Mouse (Mus musculus): ENCODE measurements around the gene Lag3. TPM values are rescaled to one million over a fixed set of nuclear protein-coding genes. Genes with fewer than 3 reads are reported as not detected.

The Lag3 gene
- 5.7 and 9.5 TPM in 2 replicates for polyA plus RNA-seq (2012)

DNA sequence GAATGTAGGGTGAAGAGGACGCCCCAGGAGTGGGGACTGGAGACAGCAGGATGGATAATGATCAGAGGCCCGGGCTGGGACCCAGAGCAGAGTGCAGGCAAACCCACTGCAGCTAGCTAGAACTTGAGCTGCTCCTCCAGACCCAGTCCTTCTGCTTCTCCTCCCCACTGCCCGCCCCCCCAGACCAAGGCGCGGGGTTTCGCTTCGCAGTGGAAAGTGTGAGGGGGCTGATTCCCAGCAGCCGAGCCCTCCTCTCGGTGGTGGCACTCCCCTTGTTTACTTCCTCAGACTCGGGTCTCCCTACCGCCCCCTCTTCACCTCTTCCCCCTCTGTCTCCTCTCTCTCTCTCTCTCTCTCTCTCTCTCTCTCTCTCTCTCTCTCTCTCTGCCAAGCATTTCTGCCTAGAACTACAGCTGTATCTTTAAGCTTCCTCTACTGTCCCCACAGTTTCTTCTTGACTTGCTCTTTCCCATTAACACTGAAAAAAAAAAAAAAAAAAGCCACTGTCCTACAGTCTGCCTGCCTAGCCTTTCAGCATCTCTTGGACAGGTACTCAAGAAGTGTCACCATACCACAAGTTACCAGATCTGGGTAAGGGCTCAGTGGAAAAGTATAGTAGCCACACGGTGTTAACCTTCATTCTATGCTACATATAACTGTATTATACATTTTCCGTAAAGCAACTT, at the start of gene Lag3:
TSS of gene Lag3 (minus strand) at position 173 of the 686 bp plus-strand sequence.

DNA sequence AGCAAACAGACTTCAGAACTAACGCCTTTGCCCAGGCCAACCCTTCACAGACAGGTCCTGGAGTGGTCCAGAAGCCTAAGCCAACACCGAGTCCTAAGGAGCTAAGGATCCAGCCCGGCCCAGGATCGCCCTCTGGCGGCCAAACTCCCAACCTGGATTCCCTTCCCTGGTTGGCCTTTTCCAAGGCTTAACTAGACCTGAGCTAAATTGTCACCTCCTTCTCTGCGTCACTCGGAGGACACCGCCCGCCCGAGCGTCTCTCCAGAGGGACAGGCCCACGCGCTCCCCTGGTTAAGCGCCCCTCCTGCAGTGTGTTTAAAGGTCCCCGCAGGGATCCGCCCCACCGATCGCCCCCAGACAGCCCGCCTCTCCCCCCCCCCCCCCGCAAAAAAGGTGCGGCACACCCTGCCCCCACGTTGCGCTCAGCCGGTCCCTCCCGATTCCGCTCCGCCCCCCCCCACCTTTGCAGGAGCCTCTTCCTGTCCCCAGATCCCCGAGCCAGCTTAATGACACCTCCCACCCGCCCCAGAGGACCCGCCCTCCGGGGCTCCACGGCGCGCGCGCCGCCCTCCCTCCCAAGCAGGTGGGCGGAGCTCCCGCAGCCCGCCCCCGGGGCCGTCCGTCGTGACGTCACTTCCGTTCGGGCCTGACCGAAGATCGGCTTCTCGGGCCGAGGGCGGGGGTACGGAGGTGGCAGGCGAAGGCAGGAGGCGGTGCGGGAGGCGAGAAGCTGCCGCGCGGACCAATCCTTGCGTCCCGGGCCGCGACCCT, 19.4 kb upstream of the Lag3 start, which contains the start of gene Mlf2:
TSS of gene Mlf2 (plus strand) at position 633 of the 771 bp plus-strand sequence.

DNA sequence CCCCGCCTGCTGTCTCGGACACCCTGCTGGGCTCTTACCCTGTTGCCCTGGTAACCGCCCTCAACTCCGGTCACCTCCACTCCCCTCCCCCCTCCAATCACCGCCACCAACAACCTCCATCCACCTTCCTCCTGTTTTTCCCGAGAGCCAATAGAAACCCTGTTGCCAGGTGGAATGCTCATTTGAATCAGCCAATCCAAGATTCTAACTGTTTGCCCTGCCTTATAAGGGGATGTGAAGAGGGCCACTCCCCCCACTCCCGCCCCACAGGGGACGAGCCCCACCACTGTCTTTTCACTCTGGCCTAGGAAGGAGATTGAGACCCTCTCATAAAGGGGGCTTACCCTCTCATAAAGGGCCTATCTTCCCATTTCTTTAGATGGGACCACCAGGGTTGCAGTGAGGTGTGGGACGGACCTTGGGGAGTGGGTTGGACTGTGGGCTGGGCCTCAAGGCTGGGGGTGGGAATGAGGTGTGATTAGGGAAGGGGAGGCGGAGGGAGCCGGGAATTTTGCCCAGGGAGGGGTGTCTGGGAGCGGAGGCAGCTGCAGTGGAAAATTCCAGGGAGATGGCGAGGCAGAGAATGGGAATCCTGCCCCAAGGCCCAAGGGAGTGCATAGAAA, 8.3 kb upstream of the Lag3 start, which contains the start of gene Ptms:
TSS of gene Ptms (minus strand) at position 409 of the 623 bp plus-strand sequence.

DNA sequence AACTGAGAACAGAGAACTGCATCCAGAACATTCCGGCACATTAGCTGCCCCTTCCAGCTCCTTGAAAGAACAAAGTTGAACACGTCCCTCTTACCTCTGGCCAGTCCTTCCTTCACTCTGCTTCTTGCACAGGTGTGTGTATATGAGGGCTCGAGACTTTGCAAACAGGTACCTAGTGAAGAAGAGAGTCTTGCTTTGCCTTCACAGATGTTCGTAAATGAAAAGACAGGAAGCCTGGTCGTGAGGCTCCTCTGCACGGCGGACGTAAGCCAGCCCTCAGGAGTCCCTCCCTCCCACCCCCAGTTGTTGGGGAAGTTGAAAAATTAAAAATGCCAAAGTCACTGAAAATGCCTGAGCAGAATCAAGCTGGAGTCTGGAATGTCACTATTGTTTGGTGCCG, 23.5 kb downstream of the Lag3 start, which contains the start of gene Cd4:
TSS of gene Cd4 (minus strand) at position 236 of the 400 bp plus-strand sequence.

DNA sequence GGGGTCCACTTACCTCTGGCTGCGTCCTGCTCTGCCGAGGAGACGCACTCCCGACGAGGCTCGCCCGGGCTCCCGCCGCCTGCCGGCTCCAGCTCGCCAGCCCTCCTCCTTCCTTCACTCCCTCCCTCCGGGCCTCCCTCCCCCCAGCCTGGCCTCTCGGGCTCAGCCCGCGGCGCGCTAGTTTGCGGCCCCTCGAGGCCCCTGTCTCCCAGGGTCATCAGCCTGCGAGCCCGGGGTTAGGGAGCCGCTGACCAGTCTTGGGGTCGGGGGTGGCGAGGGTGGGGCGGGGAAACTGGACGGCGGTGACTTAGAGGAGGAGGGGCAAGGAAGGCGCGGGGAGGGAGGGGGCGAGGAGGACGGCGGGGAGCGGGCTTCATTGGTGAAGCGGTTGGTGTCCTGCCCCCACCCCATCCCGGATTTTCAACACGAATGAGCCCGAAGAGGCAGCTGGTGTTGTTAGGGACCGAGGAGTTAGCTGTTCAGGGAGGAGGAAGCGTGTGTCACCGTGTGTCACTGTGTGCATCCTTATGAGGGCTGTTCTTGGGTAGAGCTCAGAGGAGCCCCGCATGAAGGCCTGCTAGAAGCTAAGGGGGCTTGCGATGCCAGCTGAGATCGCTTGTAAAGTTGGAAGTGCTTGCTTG, 47.7 kb downstream of the Lag3 start, which contains the start of gene Gpr162:
TSS of gene Gpr162 (minus strand) at position 326 of the 641 bp plus-strand sequence.

DNA sequence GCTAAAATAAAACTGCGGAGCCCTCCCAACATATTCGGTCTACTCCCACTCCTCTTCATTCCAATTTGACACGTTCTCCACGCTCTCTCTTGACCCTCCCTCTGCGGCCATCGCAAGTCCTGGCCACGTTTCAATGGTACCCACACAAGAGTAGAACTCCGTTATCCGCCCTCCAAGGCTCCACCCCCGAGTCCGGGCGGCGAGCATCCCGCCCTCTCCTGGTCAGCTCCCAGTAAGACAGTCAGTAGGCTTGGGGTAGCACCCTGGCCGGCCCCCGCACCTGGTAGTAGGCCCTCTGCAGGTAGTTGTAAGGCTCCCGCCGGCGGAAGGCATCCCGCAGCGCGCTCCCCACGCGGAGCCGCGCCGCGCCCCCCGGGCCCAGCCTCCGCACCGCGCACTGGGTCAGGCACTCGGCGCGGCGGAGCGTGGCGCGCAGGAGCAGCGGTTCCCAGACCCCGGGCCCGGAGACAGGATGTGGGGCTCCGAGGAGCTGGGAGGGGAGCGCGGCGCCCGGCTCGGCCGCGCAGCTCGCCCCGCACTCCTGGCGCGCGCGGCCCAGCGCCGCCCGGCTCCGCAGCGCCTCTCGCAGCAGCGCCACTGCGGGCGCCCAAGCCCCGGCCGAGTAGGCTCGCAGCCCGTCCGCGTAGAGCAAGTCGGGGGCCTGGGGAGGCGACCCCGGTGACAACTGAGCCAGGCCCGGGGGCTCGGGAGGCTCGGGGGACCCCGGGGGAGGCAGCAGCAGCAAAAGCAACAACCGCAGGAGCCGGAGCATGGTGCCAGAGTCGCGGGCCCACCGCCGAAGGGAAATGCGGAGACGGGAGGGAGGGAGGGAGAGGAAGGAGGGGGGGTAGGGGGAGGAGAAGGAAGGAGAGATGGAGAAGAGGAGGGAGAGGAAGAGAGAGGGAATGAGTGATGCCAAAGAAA, 54.3 kb downstream of the Lag3 start, which contains the start of gene P3h3:
TSS of gene P3h3 (minus strand) at position 837 of the 924 bp plus-strand sequence.

Other genes with a start within 250 kb of the Lag3 start
- 47.7 and 53.9 TPM in 2 replicates for gene Lpcat3, start 248.7 kb downstream of the Lag3 start, polyA plus RNA-seq (2012)
- 294 and 299 TPM in 2 replicates for gene Emg1, start 199.5 kb downstream of the Lag3 start, polyA plus RNA-seq (2012)
- gene Phb2, start 199.4 kb downstream of the Lag3 start, polyA plus RNA-seq (2012) = 308 and 359 TPM in 2 replicates
- gene Ptpn6, start 173.0 kb downstream of the Lag3 start, polyA plus RNA-seq (2012) = 65.9 and 80.8 TPM in 2 replicates
- 50.4 and 53.2 TPM in 2 replicates for gene Grcc10, start 170.3 kb downstream of the Lag3 start, polyA plus RNA-seq (2012)
- not detected in 2 replicates for gene Gm45234, start 155.7 kb downstream of the Lag3 start, polyA plus RNA-seq (2012)
- 111 and 137 TPM in 2 replicates for gene Atn1, start 155.2 kb downstream of the Lag3 start, polyA plus RNA-seq (2012)
- 0.37 and 0.90 TPM in 2 replicates for gene Eno2, start 142.0 kb downstream of the Lag3 start, polyA plus RNA-seq (2012)
- 0.37 and 0.47 TPM in 2 replicates for gene Lrrc23, start 132.0 kb downstream of the Lag3 start, polyA plus RNA-seq (2012)
- gene Spsb2, start 103.0 kb downstream of the Lag3 start, polyA plus RNA-seq (2012) = 10.0 and 16.9 TPM in 2 replicates
- gene Tpi1, start 97.4 kb downstream of the Lag3 start, polyA plus RNA-seq (2012) = 195 and 233 TPM in 2 replicates
- 83.8 and 84.6 TPM in 2 replicates for gene Usp5, start 82.2 kb downstream of the Lag3 start, polyA plus RNA-seq (2012)
- gene Cdca3, start 82.2 kb downstream of the Lag3 start, polyA plus RNA-seq (2012) = 43.2 and 59.7 TPM in 2 replicates
- 0.22 TPM in 1 of 2 replicates, not detected in the other for gene Gnb3, start 71.4 kb downstream of the Lag3 start, polyA plus RNA-seq (2012)
- gene P3h3, start 54.0 kb downstream of the Lag3 start, polyA plus RNA-seq (2012) = 8.2 and 16.7 TPM in 2 replicates
- 0.09 and 0.18 TPM in 2 replicates for gene Gpr162, start 47.7 kb downstream of the Lag3 start, polyA plus RNA-seq (2012)
- 0.43 and 0.93 TPM in 2 replicates for gene Cd4, start 23.5 kb downstream of the Lag3 start, polyA plus RNA-seq (2012)
- gene Ptms, start 8.4 kb upstream of the Lag3 start, polyA plus RNA-seq (2012) = 278 and 322 TPM in 2 replicates
- gene Mlf2, start 19.7 kb upstream of the Lag3 start, polyA plus RNA-seq (2012) = 177 and 232 TPM in 2 replicates
- gene Cops7a, start 53.8 kb upstream of the Lag3 start, polyA plus RNA-seq (2012) = 50.6 and 53.4 TPM in 2 replicates
- 0.24 and 1.00 TPM in 2 replicates for gene Pianp, start 85.0 kb upstream of the Lag3 start, polyA plus RNA-seq (2012)
- 74.6 and 80.3 TPM in 2 replicates for gene Zfp384, start 97.4 kb upstream of the Lag3 start, polyA plus RNA-seq (2012)
- 15.9 and 19.1 TPM in 2 replicates for gene Ing4, start 128.1 kb upstream of the Lag3 start, polyA plus RNA-seq (2012)
- 12.2 and 12.7 TPM in 2 replicates for gene Acrbp, start 138.0 kb upstream of the Lag3 start, polyA plus RNA-seq (2012)
- gene Lpar5, start 156.2 kb upstream of the Lag3 start, polyA plus RNA-seq (2012) = 1.8 and 5.1 TPM in 2 replicates
- gene Chd4, start 184.3 kb upstream of the Lag3 start, polyA plus RNA-seq (2012) = 149 and 226 TPM in 2 replicates
- 47.6 and 60.9 TPM in 2 replicates for gene Nop2, start 220.2 kb upstream of the Lag3 start, polyA plus RNA-seq (2012)
- 48.0 and 55.0 TPM in 2 replicates for gene Iffo1, start 233.5 kb upstream of the Lag3 start, polyA plus RNA-seq (2012)